Mouse (Mus musculus): Measurements from ENCODE around the gene Sorbs2. TPM values are rescaled to one million over a fixed set of nuclear protein-coding genes. Genes with fewer than 3 reads are reported as not detected.
A peak's percentile ranks its signal among the peaks of the same experiment; 100 is the strongest.

Sorbs2 gene
- polyA plus RNA-seq, 1 experiment, result 13.9 TPM

DNA sequence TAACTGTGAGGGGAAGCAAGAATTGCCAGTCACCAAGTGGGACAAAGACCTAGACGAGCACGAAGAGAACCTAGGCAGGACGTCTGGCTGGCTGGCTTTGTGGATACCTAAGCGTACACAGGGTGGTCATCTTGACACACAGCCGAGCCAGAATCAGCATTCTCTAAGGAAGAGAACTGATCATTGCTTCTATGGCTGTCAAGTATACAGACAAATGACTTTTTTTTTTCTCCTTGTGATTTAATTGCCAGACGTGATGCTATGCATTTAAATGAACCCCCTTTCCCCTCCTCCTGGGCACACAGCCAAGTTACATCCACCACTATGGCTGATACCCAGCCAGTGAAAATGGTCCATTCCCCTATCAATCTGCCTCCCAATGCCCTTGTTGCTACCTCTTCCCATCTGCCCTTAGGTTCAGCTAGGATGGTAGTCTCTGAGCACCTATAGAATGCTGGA is 168.3 kb downstream of the Sorbs2 start:
- no peak overlapping the region for H3K27ac ChIP-seq (ENCODE audit: insufficient read depth, low read depth, low read length)
- TF ChIP-seq CTCF (conservative IDR thresholded peaks at IDR 0.05; ENCODE audit: insufficient read depth, insufficient read length, low read depth, low read length), result no peak
- 78% methylated on average over 6 of the region's 6 CpGs for WGBS
- no peak for DNase-seq
- no peaks in the 10 kb centered on the region; the same call in 1 of the 2 replicates for H3K4me1 ChIP-seq (ENCODE audit: control insufficient read depth, insufficient read depth, low read length)
- H3K27me3 ChIP-seq (replicated peaks; ENCODE audit: control insufficient read depth, insufficient read depth, low read length), result no peaks in the 10 kb centered on the region; the same call in 1 of the 2 replicates
- no peak overlapping the region for H3K4me3 ChIP-seq (ENCODE audit: insufficient read depth, low read depth, low read length)
- H3K36me3 ChIP-seq (ENCODE audit: control insufficient read depth, insufficient read depth, low read length), result no peaks in the 10 kb centered on the region

DNA sequence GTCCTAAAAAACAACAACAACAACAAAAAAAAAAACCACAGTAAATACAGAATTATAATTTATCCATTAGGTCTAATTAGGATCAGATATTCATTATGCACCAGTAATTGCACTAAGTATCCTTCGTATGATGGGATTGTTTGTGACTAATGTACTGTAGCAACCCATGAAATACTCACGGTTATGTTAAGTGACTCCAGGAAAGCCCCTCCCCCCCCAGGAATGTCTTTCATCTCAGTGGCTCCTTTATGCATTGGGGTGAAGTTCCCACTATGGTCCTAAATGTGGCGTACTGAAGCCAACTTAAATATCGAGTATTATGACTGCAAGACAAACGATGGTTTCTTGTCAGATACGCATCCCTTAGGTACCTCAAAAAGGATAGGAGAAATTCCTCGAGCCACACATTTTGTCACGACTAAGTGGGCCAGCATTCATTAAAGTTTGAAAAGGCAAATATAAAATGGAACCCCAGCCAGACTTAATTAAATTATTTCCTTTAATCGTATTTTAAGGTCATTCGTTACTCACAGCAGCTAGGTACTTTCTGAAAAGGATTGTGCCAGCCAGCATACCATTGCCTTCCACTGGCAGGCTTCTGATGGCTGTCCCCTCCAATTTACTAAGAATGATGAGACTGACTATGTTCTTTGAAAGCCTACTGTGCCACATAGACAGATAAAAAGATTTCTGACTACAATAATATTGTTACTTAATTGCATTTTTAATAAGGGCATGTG is 169.7 kb downstream of the Sorbs2 start:
- no peaks in the 10 kb centered on the region for H3K36me3 ChIP-seq (ENCODE audit: control insufficient read depth, insufficient read depth, low read length)
- H3K4me3 ChIP-seq (ENCODE audit: insufficient read depth, low read depth, low read length), result no peak overlapping the region
- no peak for DNase-seq
- no peaks in the 10 kb centered on the region; the same call in 1 of the 2 replicates for H3K27me3 ChIP-seq (replicated peaks; ENCODE audit: control insufficient read depth, insufficient read depth, low read length)
- no peak overlapping the region for H3K27ac ChIP-seq (ENCODE audit: insufficient read depth, low read depth, low read length)
- WGBS, result 52% methylated on average over 10 of the region's 10 CpGs
- TF ChIP-seq CTCF (conservative IDR thresholded peaks at IDR 0.05; ENCODE audit: insufficient read depth, insufficient read length, low read depth, low read length), result no peak
- no peak for TF ChIP-seq POLR2A (IDR thresholded peaks at IDR 0.05; ENCODE audit: low read depth, low read length)
- no peaks in the 10 kb centered on the region; the same call in 1 of the 2 replicates for H3K4me1 ChIP-seq (ENCODE audit: control insufficient read depth, insufficient read depth, low read length)

DNA sequence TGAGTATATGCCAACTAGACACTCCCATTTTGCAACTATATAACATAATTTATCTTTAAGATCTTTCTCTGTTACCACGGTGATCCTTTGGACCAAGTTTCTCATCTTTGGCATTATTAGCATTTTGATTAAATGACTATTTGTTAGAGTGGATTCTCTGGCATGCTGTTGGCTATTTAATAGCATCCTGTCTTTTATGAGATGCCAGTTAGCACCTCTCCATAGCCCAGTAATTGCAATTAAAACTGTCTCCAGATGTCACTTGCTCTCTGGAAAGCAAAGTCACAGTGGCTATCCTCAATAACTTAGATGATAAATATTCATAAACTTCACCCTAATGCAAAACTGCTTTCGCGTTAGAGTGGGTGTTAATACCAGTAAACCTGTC is 170.3 kb downstream of the Sorbs2 start:
- 81% methylated on average over 3 of the region's 3 CpGs for WGBS
- no peak for TF ChIP-seq CTCF (conservative IDR thresholded peaks at IDR 0.05; ENCODE audit: insufficient read depth, insufficient read length, low read depth, low read length)
- TF ChIP-seq POLR2A (IDR thresholded peaks at IDR 0.05; ENCODE audit: low read depth, low read length), result no peak
- DNase-seq, result no peak
- Histone ChIP-seq H3K27me3 (replicated peaks; ENCODE audit: control insufficient read depth, insufficient read depth, low read length) (no peaks in the 10 kb centered on the region; the same call in 1 of the 2 replicates), H3K4me3 (ENCODE audit: insufficient read depth, low read depth, low read length) (no peak overlapping the region), H3K4me1 (ENCODE audit: control insufficient read depth, insufficient read depth, low read length) (no peaks in the 10 kb centered on the region; the same call in 1 of the 2 replicates), H3K36me3 (ENCODE audit: control insufficient read depth, insufficient read depth, low read length) (no peaks in the 10 kb centered on the region), H3K27ac (ENCODE audit: insufficient read depth, low read depth, low read length) (no peak overlapping the region)

DNA sequence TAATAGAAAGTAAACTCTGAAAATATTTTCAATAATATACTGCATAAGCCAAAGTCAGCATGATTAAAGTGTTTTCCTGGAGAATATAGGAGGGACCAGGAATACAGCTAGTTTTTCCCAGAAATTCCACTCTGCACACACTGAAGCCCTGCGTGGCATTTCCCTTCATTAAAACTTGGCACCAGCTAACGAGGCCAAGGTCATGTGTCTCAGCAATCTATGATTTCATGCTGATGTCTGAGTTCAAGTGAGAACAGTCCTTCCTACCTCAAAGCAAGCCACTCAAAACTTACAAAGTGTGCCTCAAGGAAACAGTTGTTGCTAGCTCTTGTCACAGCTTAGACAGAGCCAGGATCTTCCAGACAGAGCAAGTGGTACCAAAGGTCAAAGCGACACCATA is 173.6 kb downstream of the Sorbs2 start:
- no peak for TF ChIP-seq POLR2A (IDR thresholded peaks at IDR 0.05; ENCODE audit: low read depth, low read length)
- Histone ChIP-seq H3K4me1 (ENCODE audit: control insufficient read depth, insufficient read depth, low read length) (no peaks in the 10 kb centered on the region; the same call in 1 of the 2 replicates), H3K27me3 (replicated peaks; ENCODE audit: control insufficient read depth, insufficient read depth, low read length) (no peaks in the 10 kb centered on the region; the same call in 1 of the 2 replicates), H3K27ac (ENCODE audit: insufficient read depth, low read depth, low read length) (no peak overlapping the region), H3K4me3 (ENCODE audit: insufficient read depth, low read depth, low read length) (no peak overlapping the region), H3K36me3 (ENCODE audit: control insufficient read depth, insufficient read depth, low read length) (no peaks in the 10 kb centered on the region)
- 51% methylated on average over 3 of the region's 3 CpGs for WGBS
- peak; percentile 21 for DNase-seq

DNA sequence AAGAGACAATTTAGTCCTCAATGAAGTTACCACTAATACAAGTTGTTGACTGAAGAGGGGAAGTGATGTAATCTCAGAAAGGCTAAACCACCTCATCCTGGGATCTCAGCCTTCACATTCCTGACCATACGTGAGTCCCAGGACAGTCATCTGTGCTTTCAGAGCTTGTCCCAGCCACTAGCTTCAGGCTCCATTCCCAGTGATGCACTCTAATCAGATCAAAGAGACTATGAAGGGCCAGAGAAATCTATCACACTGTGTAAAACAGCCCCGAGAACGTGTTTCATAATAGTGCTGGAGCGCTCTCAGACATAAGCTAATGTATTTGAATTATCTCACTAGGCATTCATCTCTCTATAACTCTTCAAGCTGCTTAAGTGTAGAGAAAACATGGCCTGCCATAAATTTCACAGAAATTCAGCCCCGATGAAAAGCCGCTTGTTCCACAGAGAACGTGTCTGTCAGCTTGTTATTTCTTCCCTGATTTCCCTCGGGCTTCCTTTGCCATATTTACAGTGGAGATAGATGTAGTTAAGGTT is 175.3 kb downstream of the Sorbs2 start:
- no peaks in the 10 kb centered on the region for H3K27me3 ChIP-seq (replicated peaks; ENCODE audit: control insufficient read depth, insufficient read depth, low read length)
- H3K27ac ChIP-seq (ENCODE audit: insufficient read depth, low read depth, low read length), result no peak overlapping the region; the same call in 1 of the 2 replicates
- H3K36me3 ChIP-seq (ENCODE audit: control insufficient read depth, insufficient read depth, low read length), result no peaks in the 10 kb centered on the region
- DNase-seq, result no peak
- H3K4me3 ChIP-seq (ENCODE audit: insufficient read depth, low read depth, low read length), result no peak overlapping the region
- no peak for TF ChIP-seq CTCF (conservative IDR thresholded peaks at IDR 0.05; ENCODE audit: insufficient read depth, insufficient read length, low read depth, low read length)
- no peak for TF ChIP-seq POLR2A (IDR thresholded peaks at IDR 0.05; ENCODE audit: low read depth, low read length)
- 74% methylated on average over 8 of the region's 8 CpGs for WGBS
- H3K4me1 ChIP-seq (ENCODE audit: control insufficient read depth, insufficient read depth, low read length), result peaks cover 2% of the 10 kb centered on the region; the same call in 1 of the 2 replicates

DNA sequence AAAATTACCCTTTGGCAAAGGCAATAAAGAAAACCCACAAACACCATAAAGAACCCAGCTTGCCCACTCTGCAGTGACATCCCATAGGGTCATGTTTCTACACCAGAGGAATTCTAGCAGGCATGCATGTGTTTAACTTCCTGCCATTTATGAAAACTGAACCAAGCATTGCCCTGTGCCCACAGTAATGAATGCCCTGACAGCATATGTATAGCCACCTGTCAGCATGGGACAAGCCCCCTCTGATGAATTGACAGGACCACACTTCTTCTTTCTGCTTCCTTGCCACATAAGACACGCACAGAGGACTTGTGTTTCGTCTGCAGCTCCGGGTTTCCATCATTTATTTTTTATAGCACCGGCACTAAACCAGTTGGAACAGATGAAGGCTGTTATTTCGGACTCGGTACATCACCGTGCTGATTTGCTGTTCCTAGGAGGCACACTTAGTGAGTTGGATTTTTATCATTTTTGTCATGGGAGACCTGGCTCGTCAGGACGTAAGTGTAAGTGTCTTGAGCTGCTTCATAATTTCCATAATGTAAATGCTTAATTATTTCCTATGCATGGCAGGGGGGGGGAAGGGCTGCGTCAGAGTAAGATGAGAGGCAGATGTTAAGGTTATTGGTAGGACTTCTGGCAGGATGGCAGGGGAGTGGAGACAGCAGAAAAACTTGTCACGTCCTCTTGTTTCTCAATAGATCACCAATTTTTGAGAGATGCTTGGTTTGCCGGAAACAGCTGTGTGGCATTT is 180.5 kb downstream of the Sorbs2 start:
- Histone ChIP-seq H3K27ac (ENCODE audit: insufficient read depth, low read depth, low read length) (no peak overlapping the region), H3K36me3 (ENCODE audit: control insufficient read depth, insufficient read depth, low read length) (no peaks in the 10 kb centered on the region), H3K4me1 (ENCODE audit: control insufficient read depth, insufficient read depth, low read length) (peaks cover 2% of the 10 kb centered on the region; the same call in 1 of the 2 replicates), H3K4me3 (ENCODE audit: insufficient read depth, low read depth, low read length) (no peak overlapping the region), H3K27me3 (replicated peaks; ENCODE audit: control insufficient read depth, insufficient read depth, low read length) (0 out of 2 replicates have a peak, but pooled peaks cover 1% of the 10 kb centered on the region)
- no peak for DNase-seq
- TF ChIP-seq POLR2A (IDR thresholded peaks at IDR 0.05; ENCODE audit: low read depth, low read length) (no peak), CTCF (conservative IDR thresholded peaks at IDR 0.05; ENCODE audit: insufficient read depth, insufficient read length, low read depth, low read length) (no peak)
- WGBS, result 43% methylated on average over 12 of the region's 12 CpGs

Measured in kidney, adult 2 months (tissue).